Mouse (Mus musculus) neural tube, embryonic 11.5 days (tissue): ENCODE results near the gene Clec9a. TPM values are rescaled to one million over a fixed set of nuclear protein-coding genes. Genes with fewer than 3 reads are reported as not detected.

Source experiments
- ATAC-seq: fragments of 200-750 bp; cut with Nextera tagmentation; 2 replicates; pipeline ENCODE4 v1.8.0; 2017; ENCODE audit warnings: moderate number of reproducible peaks, mild to moderate bottlenecking, moderate TSS enrichment, moderate library complexity; ENCODE audit not compliant: insufficient read depth, low FRiP score, low TSS enrichment
- DNase-seq: peaks from one replicate; pipeline ENCODE4 v3.0.0-alpha.2; 2015; ENCODE audit warnings: low spot score
- H3K27ac ChIP-seq: fragments of 300-500 bp; sonication (generic); 2 replicates; pipeline ENCODE4 v1.5.1; 2014; ENCODE audit warnings: low read depth, mild to moderate bottlenecking, low read length
- H3K27me3 ChIP-seq: fragments of 300-500 bp; sonication (generic); 2 replicates; pipeline ENCODE4 v1.6.1; 2014; ENCODE audit warnings: mild to moderate bottlenecking, low read length, mixed read lengths; ENCODE audit not compliant: control insufficient read depth, insufficient read depth
- H3K36me3 ChIP-seq: fragments of 300-500 bp; sonication (generic); 2 replicates; pipeline ENCODE4 v1.6.1; 2014; ENCODE audit warnings: mild to moderate bottlenecking, low read length, moderate library complexity, mixed read lengths; ENCODE audit not compliant: control insufficient read depth, insufficient read depth
- H3K4me1 ChIP-seq: fragments of 300-500 bp; sonication (generic); 2 replicates; pipeline ENCODE4 v1.6.1; 2014; ENCODE audit warnings: low read length, mixed read lengths; ENCODE audit not compliant: control insufficient read depth, insufficient read depth
- H3K4me2 ChIP-seq: fragments of 300-500 bp; sonication (generic); 2 replicates; pipeline ENCODE4 v1.6.1; 2014; ENCODE audit warnings: low read depth, mild to moderate bottlenecking, moderate library complexity
- H3K4me3 ChIP-seq: fragments of 300-500 bp; sonication (generic); 2 replicates; pipeline ENCODE4 v1.5.1; 2014; ENCODE audit warnings: low read depth, low read length
- H3K9ac ChIP-seq: fragments of 300-500 bp; sonication (generic); 2 replicates; pipeline ENCODE4 v1.6.1; 2014; ENCODE audit warnings: mild to moderate bottlenecking, low read length
- H3K9me3 ChIP-seq: fragments of 300-500 bp; sonication (generic); 2 replicates; pipeline ENCODE4 v1.6.1; 2016; ENCODE audit warnings: low read length; ENCODE audit not compliant: control insufficient read depth
- WGBS: fragments of 180-500 bp; shearing (Covaris S2); extraction: QIAGEN DNeasy Blood & Tissue Kit; methylation state at CpG from one replicate; pipeline ENCODE4 v1.1.7; 2014; 5-methylcytosine and 5-hydroxymethylcytosine counted together
- polyA plus RNA-seq: library from polyadenylated mRNA; unstranded; fragments of >200 nt; fragmentation: Nextera tagmentation; extraction: Ambion mirVana; gene quantifications from 2 replicates; pipeline ENCODE4 v1.2.1, GENCODE M21; 2014

The Clec9a gene
- 0.37 and 0.59 TPM in 2 replicates for polyA plus RNA-seq

DNA sequence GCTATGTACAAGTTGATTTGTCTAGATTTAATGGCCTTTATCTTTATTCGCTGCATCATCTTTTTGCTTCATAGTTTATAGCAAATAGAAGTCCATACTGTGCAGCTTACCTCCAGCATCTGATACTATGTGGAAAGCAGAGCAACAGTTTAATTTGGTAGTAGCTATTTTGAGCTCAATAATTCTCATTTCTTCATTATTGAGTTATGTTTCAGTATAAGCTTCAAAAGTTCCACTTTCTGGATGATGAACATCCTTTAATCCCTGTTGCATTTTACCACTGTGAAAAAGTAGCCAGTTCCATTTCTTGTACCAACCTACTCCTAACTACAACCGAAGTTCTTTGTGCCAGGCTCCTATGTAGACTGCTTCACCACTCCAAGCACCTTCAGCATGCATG is at the start of gene Clec9a:
Gene Clec9a (plus strand): TSS at position 301 of the 400 bp plus-strand sequence.
- H3K27me3 ChIP-seq: no peaks in the 10 kb centered on the region
- H3K4me2 ChIP-seq: no peak within 1 kb of the TSS
- no peak within 1 kb of the TSS for H3K9ac ChIP-seq
- H3K27ac ChIP-seq: no peak within 1 kb of the TSS
- no peak within 1 kb of the TSS for H3K4me3 ChIP-seq
- no peaks in the 10 kb centered on the region for H3K4me1 ChIP-seq
- WGBS: 93% methylated on average over 2 of the region's 2 CpGs
- no peaks in the 10 kb centered on the region for H3K36me3 ChIP-seq
- no peaks in the 10 kb centered on the region for H3K9me3 ChIP-seq
- DNase-seq: no peak
- ATAC-seq: no peak

DNA sequence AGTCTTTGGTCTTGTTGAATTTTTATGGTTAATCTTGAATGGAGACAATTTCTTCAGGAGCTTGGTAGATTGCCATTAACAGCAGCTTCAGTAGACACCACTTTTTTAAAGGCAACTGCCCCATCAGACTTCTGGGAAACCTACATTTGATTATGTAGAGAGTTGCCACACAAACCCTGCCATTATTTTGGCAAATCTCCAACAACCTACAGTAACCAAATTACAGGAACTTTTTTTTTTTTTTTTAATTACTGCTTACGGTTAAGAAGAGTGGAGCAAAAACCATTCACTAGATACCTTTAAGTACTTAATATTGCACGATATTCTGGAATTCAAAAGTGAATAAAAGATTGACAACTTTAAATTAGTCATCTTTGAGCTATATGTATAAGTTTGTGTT is 49.1 kb upstream of the Clec9a start:
- WGBS: 96% methylated on average over 2 of the region's 2 CpGs
- Histone ChIP-seq H3K27me3 (no peaks in the 10 kb centered on the region), H3K4me1 (no peaks in the 10 kb centered on the region), H3K4me2 (no peak overlapping the region), H3K36me3 (no peaks in the 10 kb centered on the region), H3K27ac (no peak overlapping the region), H3K9me3 (no peaks in the 10 kb centered on the region), H3K9ac (no peak overlapping the region), H3K4me3 (no peak overlapping the region)
- DNase-seq (no peak), ATAC-seq (no peak)

DNA sequence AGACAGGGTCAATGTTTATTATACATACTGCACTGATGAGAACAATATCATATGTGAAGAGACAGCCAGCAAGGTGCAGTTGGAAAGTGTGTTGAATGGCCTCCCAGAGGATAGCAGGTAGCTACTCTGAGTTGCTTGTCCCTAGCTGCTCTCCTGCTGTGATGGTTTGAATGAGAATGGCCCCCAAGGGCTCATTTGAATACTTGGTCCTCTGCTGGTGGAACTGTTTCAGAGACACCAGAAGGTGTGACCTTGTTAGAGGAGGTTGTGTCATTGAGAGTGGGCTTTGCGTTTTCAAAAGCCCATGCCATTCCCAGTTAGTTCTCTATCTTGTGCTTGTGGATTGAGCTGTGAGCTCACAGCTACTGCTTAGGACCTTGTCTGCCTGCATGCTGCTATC is 44.7 kb upstream of the Clec9a start:
- H3K4me2 ChIP-seq: no peak overlapping the region
- DNase-seq (no peak), ATAC-seq (no peak)
- no peak overlapping the region for H3K9ac ChIP-seq
- WGBS: 17% methylated on average over 1 of the region's 1 CpGs
- H3K9me3 ChIP-seq: no peaks in the 10 kb centered on the region
- no peaks in the 10 kb centered on the region for H3K27me3 ChIP-seq
- H3K4me1 ChIP-seq: no peaks in the 10 kb centered on the region
- H3K36me3 ChIP-seq: no peaks in the 10 kb centered on the region
- no peak overlapping the region for H3K4me3 ChIP-seq
- no peak overlapping the region for H3K27ac ChIP-seq

DNA sequence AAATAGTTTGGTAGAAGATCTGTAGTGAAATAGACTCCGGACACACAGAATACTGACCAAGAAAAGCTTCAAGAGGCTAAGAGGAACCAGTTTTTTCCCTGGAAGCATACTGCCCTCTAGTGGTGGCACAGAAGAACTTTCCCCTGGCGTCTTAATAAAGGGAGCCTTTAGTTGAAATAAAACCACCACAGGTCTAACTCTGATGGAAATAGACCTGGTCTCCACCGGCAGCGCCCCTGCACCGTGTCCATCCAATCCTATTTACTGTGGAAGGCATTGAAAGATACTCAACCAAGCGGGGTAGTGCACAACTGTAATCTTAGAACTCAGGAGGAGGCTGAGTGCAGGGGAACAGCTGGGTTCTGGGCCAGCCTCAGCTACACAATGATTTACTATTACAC is 42.7 kb upstream of the Clec9a start:
- no peak overlapping the region for H3K9ac ChIP-seq
- H3K4me3 ChIP-seq: no peak overlapping the region
- no peak overlapping the region for H3K4me2 ChIP-seq
- ATAC-seq: peak; percentile 56; the same call in 1 of the 2 replicates
- H3K27ac ChIP-seq: no peak overlapping the region
- no peaks in the 10 kb centered on the region for H3K36me3 ChIP-seq
- no peaks in the 10 kb centered on the region for H3K27me3 ChIP-seq
- H3K9me3 ChIP-seq: no peaks in the 10 kb centered on the region
- no peaks in the 10 kb centered on the region for H3K4me1 ChIP-seq
- 23% methylated on average over 6 of the region's 6 CpGs for WGBS
- DNase-seq: peak; percentile 40

DNA sequence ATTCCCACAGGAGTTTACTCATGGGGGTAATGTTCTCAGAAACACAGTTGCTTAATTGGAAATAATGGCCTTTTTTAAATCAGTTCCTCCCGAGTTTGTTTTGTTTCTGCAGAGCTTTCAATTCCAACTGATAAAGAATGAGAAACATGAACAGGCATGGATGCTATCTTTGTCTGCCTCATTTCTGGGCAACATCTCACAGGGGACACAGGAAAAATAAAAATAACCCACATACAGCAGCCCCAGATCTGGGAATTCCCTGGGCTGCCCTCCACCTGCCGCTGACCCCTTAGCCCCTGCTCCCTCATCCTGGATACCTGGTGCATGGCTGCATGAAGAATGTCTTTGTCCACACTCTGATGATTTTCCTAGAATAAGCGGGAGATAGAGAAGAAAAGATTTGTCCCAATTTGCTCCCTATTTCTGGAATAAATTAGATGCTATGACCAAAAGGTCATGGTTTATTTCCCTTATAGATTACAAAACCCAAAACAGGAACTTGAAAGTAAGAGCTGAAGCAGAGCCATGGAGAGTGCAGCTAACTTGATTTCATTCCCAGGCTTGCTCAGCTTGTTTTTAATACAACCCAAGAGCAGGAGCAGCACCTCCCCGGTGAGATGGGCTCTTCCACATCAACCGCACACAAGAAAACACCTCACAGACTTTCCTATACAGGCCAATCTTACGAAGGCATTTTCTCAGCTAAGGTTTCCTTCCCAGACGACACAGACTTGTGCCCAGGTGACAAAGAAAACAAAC is 39.1 kb upstream of the Clec9a start:
- Histone ChIP-seq H3K9ac (no peak overlapping the region), H3K27me3 (no peaks in the 10 kb centered on the region), H3K4me1 (no peaks in the 10 kb centered on the region), H3K4me3 (no peak overlapping the region), H3K27ac (no peak overlapping the region), H3K36me3 (no peaks in the 10 kb centered on the region), H3K9me3 (no peaks in the 10 kb centered on the region), H3K4me2 (no peak overlapping the region)
- 77% methylated on average over 7 of the region's 7 CpGs for WGBS
- DNase-seq: no peak
- ATAC-seq: no peak

DNA sequence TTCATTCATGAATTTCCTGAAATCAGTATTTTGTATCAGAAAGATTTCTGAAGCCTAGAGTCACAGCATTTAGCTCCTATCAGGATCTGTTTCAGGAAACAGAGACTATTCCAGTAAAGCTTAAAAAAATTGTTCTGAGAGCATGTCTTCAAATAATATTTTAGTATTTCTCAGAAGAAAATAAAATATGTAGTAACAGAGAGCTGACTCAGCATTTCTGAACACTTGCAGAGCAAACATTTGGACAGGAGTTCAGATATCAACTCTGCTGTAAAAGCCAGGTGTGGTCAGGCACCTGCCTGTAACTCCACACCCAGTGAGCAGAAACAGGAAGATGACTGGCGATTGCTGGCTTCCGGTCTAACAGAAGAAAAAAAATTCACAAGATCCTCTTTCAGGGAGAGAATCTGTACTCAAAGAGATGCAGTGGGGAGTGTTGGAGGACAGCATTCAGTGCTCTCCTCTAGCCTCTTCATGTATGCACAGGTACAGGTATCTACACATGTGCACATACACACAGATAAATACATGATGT is 33.7 kb upstream of the Clec9a start:
- Histone ChIP-seq H3K27ac (no peak overlapping the region), H3K4me3 (no peak overlapping the region), H3K4me2 (no peak overlapping the region), H3K9me3 (no peaks in the 10 kb centered on the region), H3K9ac (no peak overlapping the region), H3K27me3 (no peaks in the 10 kb centered on the region), H3K4me1 (no peaks in the 10 kb centered on the region), H3K36me3 (no peaks in the 10 kb centered on the region)
- DNase-seq (no peak), ATAC-seq (no peak)
- WGBS: 89% methylated on average over 2 of the region's 2 CpGs

DNA sequence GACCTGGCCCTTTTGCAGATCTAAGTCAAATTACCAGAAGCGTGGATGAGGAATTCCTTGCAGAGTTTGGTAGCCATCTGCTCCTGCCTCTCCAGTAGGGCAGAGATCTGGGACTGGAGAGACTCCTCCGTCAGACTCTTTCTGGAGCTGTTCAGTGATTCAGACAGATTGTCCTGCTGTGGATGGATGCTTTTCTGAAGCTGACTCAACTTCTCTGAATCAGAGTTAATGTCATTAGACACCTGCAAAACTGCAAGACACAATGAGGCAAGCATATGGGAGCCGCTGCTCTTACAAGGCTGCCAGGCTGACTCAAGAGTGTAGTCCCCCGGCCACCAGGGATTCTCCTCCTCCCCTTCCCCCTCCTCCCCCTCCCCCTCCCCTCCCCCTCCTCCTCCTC is 28.2 kb upstream of the Clec9a start:
- DNase-seq (no peak), ATAC-seq (no peak)
- H3K4me1 ChIP-seq: no peaks in the 10 kb centered on the region
- 63% methylated on average over 4 of the region's 4 CpGs for WGBS
- no peak overlapping the region for H3K4me2 ChIP-seq
- no peak overlapping the region for H3K9ac ChIP-seq
- no peaks in the 10 kb centered on the region for H3K9me3 ChIP-seq
- no peak overlapping the region for H3K27ac ChIP-seq
- no peak overlapping the region for H3K4me3 ChIP-seq
- H3K36me3 ChIP-seq: no peaks in the 10 kb centered on the region
- no peaks in the 10 kb centered on the region for H3K27me3 ChIP-seq

DNA sequence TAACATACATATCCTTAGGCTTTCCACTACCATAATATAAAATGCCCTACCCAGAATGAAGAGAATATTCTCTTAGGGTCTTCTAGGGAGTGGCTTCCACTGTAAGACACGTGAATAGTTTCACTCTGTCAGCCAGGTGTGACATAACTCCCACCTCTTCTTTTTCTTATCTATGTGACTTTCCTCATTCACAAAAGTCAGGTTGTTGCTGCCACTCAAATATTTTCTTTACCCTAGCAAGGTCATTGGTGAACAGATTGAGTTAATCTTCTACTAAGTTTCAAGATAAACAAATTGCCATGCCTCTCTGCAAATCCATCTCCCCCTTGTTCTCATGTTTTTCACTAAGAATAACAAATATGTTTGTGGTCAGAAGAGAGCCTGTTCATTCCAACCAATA is 26.9 kb upstream of the Clec9a start:
- H3K4me3 ChIP-seq: no peak overlapping the region
- no peaks in the 10 kb centered on the region for H3K4me1 ChIP-seq
- ATAC-seq (no peak), DNase-seq (no peak)
- 71% methylated on average over 1 of the region's 1 CpGs for WGBS
- no peak overlapping the region for H3K27ac ChIP-seq
- no peaks in the 10 kb centered on the region for H3K9me3 ChIP-seq
- H3K36me3 ChIP-seq: no peaks in the 10 kb centered on the region
- H3K9ac ChIP-seq: no peak overlapping the region
- no peaks in the 10 kb centered on the region for H3K27me3 ChIP-seq
- H3K4me2 ChIP-seq: no peak overlapping the region

DNA sequence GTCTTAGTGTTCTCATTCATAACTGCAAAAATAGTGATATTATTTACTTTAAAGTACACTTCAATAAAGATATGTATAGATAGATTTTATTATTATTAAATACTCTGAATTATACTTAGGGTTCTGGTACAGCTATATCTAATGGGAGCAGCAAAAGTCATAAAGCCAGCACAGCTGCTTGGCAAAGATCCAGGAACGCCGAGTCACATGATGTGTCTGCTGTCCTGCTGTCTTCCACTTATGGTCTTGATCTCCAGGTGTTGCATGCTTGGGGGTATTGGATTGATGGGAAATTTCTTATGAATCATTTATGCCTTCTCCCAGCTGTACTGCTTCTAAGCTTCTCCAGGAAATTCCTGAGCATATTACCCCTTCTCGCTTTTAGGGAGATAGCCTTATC is 25.2 kb upstream of the Clec9a start:
- no peaks in the 10 kb centered on the region for H3K27me3 ChIP-seq
- no peak for DNase-seq
- no peaks in the 10 kb centered on the region for H3K36me3 ChIP-seq
- no peaks in the 10 kb centered on the region for H3K9me3 ChIP-seq
- ATAC-seq: no peak
- no peak overlapping the region for H3K27ac ChIP-seq
- H3K9ac ChIP-seq: no peak overlapping the region
- no peak overlapping the region for H3K4me2 ChIP-seq
- WGBS: 87% methylated on average over 3 of the region's 3 CpGs
- H3K4me3 ChIP-seq: no peak overlapping the region
- H3K4me1 ChIP-seq: no peaks in the 10 kb centered on the region
